Mouse (Mus musculus): ENCODE measurements around the gene Ttc23. TPM values are rescaled to one million over a fixed set of nuclear protein-coding genes. Genes with fewer than 3 reads are reported as not detected.

The Ttc23 gene
- polyA plus RNA-seq, 1 experiment = not detected

GRCm38 (mm10) chr7:67740382-67740781, 93.2 kb downstream of the Ttc23 start:
- Histone ChIP-seq H3K4me1 (ENCODE audit: control insufficient read depth) (peaks cover 2% of the 10 kb centered on the region; the same call in 1 of the 2 replicates), H3K36me3 (ENCODE audit: control insufficient read depth) (no peaks in the 10 kb centered on the region), H3K9me3 (ENCODE audit: control insufficient read depth, low read length) (peaks cover 6% of the 10 kb centered on the region), H3K4me3 (replicated peaks) (no peak overlapping the region), H3K27me3 (ENCODE audit: control insufficient read depth) (no peaks in the 10 kb centered on the region)
- TF ChIP-seq GATA1 (IDR thresholded peaks at IDR 0.05; ENCODE audit: low read length) (no peak), TAL1 (IDR thresholded peaks at IDR 0.05; ENCODE audit: low read length) (no peak)

GRCm38 (mm10) chr7:67740796-67741195, 93.6 kb downstream of the Ttc23 start:
- peaks cover 6% of the 10 kb centered on the region for H3K9me3 ChIP-seq (ENCODE audit: control insufficient read depth, low read length)
- H3K27me3 ChIP-seq (ENCODE audit: control insufficient read depth) = no peaks in the 10 kb centered on the region
- peaks cover 2% of the 10 kb centered on the region; the same call in 1 of the 2 replicates for H3K4me1 ChIP-seq (ENCODE audit: control insufficient read depth)
- no peaks in the 10 kb centered on the region for H3K36me3 ChIP-seq (ENCODE audit: control insufficient read depth)
- H3K4me3 ChIP-seq (replicated peaks) = no peak overlapping the region
- no peak for TF ChIP-seq GATA1 (IDR thresholded peaks at IDR 0.05; ENCODE audit: low read length)
- TF ChIP-seq TAL1 (IDR thresholded peaks at IDR 0.05; ENCODE audit: low read length) = no peak

- Histone ChIP-seq H3K4me3 (replicated peaks) (no peak overlapping the region), H3K9me3 (ENCODE audit: control insufficient read depth, low read length) (peaks cover 6% of the 10 kb centered on the region), H3K4me1 (ENCODE audit: control insufficient read depth) (peaks cover 2% of the 10 kb centered on the region; the same call in 1 of the 2 replicates), H3K27me3 (ENCODE audit: control insufficient read depth) (no peaks in the 10 kb centered on the region), H3K36me3 (ENCODE audit: control insufficient read depth) (no peaks in the 10 kb centered on the region)
- TF ChIP-seq TAL1 (IDR thresholded peaks at IDR 0.05; ENCODE audit: low read length) (no peak), GATA1 (IDR thresholded peaks at IDR 0.05; ENCODE audit: low read length) (no peak)
Observed at GRCm38 (mm10) chr7:67741706-67742105, 94.5 kb downstream of the Ttc23 start.

- Histone ChIP-seq H3K36me3 (ENCODE audit: control insufficient read depth) (no peaks in the 10 kb centered on the region), H3K27me3 (ENCODE audit: control insufficient read depth) (no peaks in the 10 kb centered on the region), H3K4me1 (ENCODE audit: control insufficient read depth) (no peaks in the 10 kb centered on the region), H3K4me3 (replicated peaks) (no peak overlapping the region), H3K9me3 (ENCODE audit: control insufficient read depth, low read length) (peaks cover 6% of the 10 kb centered on the region)
- TF ChIP-seq TAL1 (IDR thresholded peaks at IDR 0.05; ENCODE audit: low read length) (no peak), GATA1 (IDR thresholded peaks at IDR 0.05; ENCODE audit: low read length) (no peak)
Observed at GRCm38 (mm10) chr7:67747731-67748305, 100.6 kb downstream of the Ttc23 start.

- H3K4me3 ChIP-seq (replicated peaks) = no peak overlapping the region
- no peak for TF ChIP-seq TAL1 (IDR thresholded peaks at IDR 0.05; ENCODE audit: low read length)
- TF ChIP-seq GATA1 (IDR thresholded peaks at IDR 0.05; ENCODE audit: low read length) = no peak
- no peaks in the 10 kb centered on the region for H3K36me3 ChIP-seq (ENCODE audit: control insufficient read depth)
- no peaks in the 10 kb centered on the region for H3K27me3 ChIP-seq (ENCODE audit: control insufficient read depth)
- peaks cover 2% of the 10 kb centered on the region for H3K9me3 ChIP-seq (ENCODE audit: control insufficient read depth, low read length)
- H3K4me1 ChIP-seq (ENCODE audit: control insufficient read depth) = no peaks in the 10 kb centered on the region
Observed at GRCm38 (mm10) chr7:67749441-67750239, 102.4 kb downstream of the Ttc23 start.

- Histone ChIP-seq H3K4me3 (replicated peaks) (no peak overlapping the region), H3K27me3 (ENCODE audit: control insufficient read depth) (peaks cover 23% of the 10 kb centered on the region), H3K36me3 (ENCODE audit: control insufficient read depth) (no peaks in the 10 kb centered on the region), H3K9me3 (ENCODE audit: control insufficient read depth, low read length) (no peaks in the 10 kb centered on the region), H3K4me1 (ENCODE audit: control insufficient read depth) (peaks cover 9% of the 10 kb centered on the region)
- TF ChIP-seq GATA1 (IDR thresholded peaks at IDR 0.05; ENCODE audit: low read length) (no peak), TAL1 (IDR thresholded peaks at IDR 0.05; ENCODE audit: low read length) (no peak)
Observed at GRCm38 (mm10) chr7:67754606-67755005, 107.4 kb downstream of the Ttc23 start.

- Histone ChIP-seq H3K4me3 (replicated peaks) (no peak overlapping the region), H3K4me1 (ENCODE audit: control insufficient read depth) (peaks cover 11% of the 10 kb centered on the region), H3K36me3 (ENCODE audit: control insufficient read depth) (no peaks in the 10 kb centered on the region), H3K9me3 (ENCODE audit: control insufficient read depth, low read length) (no peaks in the 10 kb centered on the region), H3K27me3 (ENCODE audit: control insufficient read depth) (peaks cover 28% of the 10 kb centered on the region)
- no peak for TF ChIP-seq TAL1 (IDR thresholded peaks at IDR 0.05; ENCODE audit: low read length)
- TF ChIP-seq GATA1 (IDR thresholded peaks at IDR 0.05; ENCODE audit: low read length) = no peak
Observed at GRCm38 (mm10) chr7:67755366-67755765, 108.2 kb downstream of the Ttc23 start.

GRCm38 (mm10) chr7:67756636-67757035, 109.4 kb downstream of the Ttc23 start:
- H3K4me3 ChIP-seq (replicated peaks) = no peak overlapping the region
- H3K27me3 ChIP-seq (ENCODE audit: control insufficient read depth) = peaks cover 30% of the 10 kb centered on the region
- H3K4me1 ChIP-seq (ENCODE audit: control insufficient read depth) = peaks cover 11% of the 10 kb centered on the region
- H3K36me3 ChIP-seq (ENCODE audit: control insufficient read depth) = no peaks in the 10 kb centered on the region
- TF ChIP-seq GATA1 (IDR thresholded peaks at IDR 0.05; ENCODE audit: low read length) = no peak
- TF ChIP-seq TAL1 (IDR thresholded peaks at IDR 0.05; ENCODE audit: low read length) = no peak
- H3K9me3 ChIP-seq (ENCODE audit: control insufficient read depth, low read length) = no peaks in the 10 kb centered on the region

GRCm38 (mm10) chr7:67758506-67758857, 111.3 kb downstream of the Ttc23 start:
- no peaks in the 10 kb centered on the region for H3K36me3 ChIP-seq (ENCODE audit: control insufficient read depth)
- peaks cover 11% of the 10 kb centered on the region for H3K4me1 ChIP-seq (ENCODE audit: control insufficient read depth)
- TF ChIP-seq TAL1 (IDR thresholded peaks at IDR 0.05; ENCODE audit: low read length) = no peak
- TF ChIP-seq GATA1 (IDR thresholded peaks at IDR 0.05; ENCODE audit: low read length) = no peak
- peaks cover 30% of the 10 kb centered on the region for H3K27me3 ChIP-seq (ENCODE audit: control insufficient read depth)
- H3K4me3 ChIP-seq (replicated peaks) = peak overlapping the region; percentile 47
- no peaks in the 10 kb centered on the region for H3K9me3 ChIP-seq (ENCODE audit: control insufficient read depth, low read length)
